Mouse (Mus musculus): ENCODE results near the gene Cpe.

DNA sequence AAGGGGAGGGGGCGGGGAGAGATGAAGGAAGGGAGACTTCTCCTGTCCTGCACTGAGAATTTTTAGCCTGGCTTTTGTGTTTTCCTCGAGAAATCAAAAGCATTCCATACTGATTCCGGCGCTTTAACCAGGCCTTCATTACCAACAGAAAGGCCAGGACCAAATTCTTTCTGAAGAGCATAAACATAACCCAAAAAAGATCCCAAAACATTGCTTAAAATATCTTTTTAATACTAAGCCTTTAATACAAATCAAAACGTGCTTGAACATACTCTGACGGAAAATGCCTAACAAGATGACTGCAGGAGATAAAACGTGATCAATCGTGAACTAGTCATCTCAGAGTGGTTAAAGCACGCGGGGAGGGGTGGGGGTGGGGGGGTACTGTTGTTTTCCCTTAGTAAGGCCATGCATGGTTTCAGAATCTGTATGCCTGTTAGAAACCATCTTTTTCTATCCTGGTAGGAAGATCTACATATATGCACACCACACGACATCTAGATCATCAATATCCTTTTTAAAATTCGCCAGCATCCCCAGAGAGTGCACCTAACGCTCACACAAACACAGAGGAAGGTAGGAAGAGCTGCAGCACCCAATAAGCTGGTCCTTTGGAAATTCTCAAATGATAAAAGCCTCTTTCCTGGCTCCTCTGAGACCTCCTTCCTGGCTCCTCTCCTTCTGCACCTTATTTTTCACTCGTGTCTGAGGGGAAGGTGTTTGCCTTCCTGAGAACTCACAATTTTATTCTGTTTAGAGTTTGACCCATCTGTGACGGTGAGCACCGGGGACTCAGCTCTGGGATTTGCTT, 1.1 kb downstream of the Cpe start:
- TF ChIP-seq CTCF (IDR thresholded peaks at IDR 0.05; ENCODE audit: borderline replicate concordance, insufficient read depth, low read length) (no peak), POLR2A (IDR thresholded peaks at IDR 0.05; ENCODE audit: low read depth, low read length) (no peak)
